Mouse (Mus musculus) embryo, embryonic 9.5 days (tissue): ENCODE data around the gene Dio1.

Experiments used
- DNase-seq: peaks from one replicate; pipeline ENCODE4 v3.0.0-alpha.2; 2017; ENCODE audit errors: extremely low spot score

The Dio1 gene

DNA sequence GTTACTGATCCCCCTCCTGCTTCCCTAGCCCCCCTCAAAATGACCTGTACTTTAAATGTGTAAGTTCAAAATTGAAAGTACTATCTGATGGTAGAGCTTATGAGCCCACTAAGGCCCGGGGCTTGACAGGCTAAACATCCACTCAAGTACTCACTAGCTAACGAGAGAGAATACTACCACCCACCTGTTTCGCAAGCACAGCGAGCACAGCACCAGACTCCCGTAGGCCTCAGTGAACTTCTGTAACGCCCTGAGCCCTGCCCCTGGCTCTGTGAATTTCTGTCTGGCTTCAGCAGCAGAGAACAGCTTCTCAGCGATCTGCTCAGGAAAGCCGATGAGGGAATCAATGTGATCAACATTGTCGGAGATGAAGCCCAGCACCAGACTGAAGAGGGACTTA lies 59.9 kb downstream of the Dio1 start:
- DNase-seq: no peak

DNA sequence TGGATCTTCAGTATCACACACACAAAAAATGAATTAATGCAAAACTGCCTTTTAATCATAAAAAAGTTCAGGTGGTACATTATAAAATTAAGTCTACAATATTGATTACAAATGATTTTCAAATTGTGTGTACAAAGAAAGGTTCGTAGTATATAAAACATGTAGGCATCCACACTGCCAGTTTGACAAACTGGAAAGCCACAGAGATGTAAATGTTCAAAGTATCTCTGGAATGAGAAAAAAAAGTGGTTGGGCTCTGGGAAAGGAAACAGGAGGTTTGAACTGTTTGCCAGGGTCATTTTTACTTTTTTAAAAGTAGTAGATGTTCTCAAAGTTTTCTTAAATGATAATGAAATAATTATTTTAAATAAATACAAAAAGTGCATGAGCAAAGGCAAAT lies 60.9 kb downstream of the Dio1 start:
- no peak for DNase-seq

DNA sequence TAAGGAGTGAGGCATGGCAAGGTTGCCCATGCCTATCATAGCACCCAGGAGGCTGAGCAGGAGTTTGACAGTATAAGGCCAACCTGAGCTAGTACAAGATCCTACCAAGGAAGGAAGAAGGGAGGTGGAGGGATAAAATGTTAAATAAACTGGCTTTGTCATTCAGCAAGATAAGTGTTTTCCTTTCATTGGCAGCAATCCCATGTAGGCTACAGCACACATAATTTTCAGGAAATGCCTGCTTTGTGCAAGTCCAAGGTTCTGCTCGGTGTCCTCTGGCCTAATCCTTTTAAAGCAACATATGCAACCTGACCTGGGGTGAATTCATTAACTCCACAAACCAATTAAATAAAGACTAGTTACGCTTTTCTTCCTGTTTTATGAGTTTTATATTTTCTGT lies 61.6 kb downstream of the Dio1 start:
- no peak for DNase-seq

DNA sequence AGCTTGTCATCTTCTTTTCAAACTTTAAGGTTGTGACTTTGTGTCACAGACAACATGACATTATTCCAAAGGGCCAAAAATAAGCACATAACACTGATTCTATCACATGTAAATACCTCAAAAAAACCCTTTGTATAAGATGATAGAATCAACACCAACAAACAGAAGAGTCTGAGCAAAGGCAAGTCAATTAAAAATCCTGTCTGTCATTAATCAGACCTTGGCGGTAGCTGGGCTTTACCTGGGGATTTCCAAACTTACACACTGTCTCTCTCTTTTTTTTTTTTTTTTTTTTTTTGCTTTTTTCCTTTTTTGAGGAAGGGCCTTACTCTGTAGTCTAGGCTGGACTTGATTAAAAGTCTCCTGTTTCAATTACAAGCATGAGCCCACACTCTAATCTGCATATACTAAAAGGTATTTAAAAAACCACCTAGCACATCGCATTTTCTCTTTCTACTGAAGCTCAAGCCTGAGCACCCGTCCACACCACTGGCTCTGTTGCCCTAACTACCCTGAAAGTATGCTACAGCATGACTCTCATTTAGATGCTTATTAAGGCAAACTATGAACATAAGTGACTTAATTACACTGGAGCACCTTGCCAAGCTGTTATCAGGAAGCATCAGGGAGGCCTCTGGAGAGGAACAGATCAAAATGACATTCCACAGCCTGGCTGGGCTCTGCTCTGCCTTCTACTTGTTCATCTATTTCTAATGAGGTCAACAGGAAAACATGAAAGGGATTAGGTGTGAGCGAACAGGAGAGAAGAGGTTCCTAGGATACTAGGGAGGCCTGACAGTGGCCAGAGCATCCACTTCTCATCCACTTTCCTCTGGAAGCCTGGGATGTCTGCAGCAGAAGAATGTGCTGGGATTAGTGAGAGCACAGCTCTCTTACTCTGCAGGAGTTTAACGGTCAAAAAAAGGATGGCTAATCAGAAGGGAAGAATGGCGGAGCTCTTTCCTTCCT lies 63.3 kb downstream of the Dio1 start:
- DNase-seq: no peak
